Mouse (Mus musculus) liver, embryonic 14.5 days (tissue): ENCODE measurements around the gene Larp1.
"Not testable (repeated sequence)": the region's sequence is repeated elsewhere in the genome, so short reads cannot be mapped to it uniquely, and the experiment has no call there.

ENCODE experiments used
- CTCF ChIP-seq: IDR thresholded peaks from 2 replicates; pipeline ENCODE4 v1.5.1; 2016; ENCODE audit warnings: antibody characterized with exemption, low read depth, control low read depth
- EP300 ChIP-seq: IDR thresholded peaks from 2 replicates; pipeline ENCODE4 v1.6.1; 2016; ENCODE audit warnings: antibody characterized with exemption, low read depth

GRCm38 (mm10) chr11:58098366-58098720, 89.5 kb downstream of the Larp1 start:
- peak; percentile 64 for TF ChIP-seq CTCF
- TF ChIP-seq EP300, result not testable (repeated sequence)
